Mouse (Mus musculus) midbrain, postnatal 0 days (tissue): ENCODE data around the gene Ccdc158. TPM values are rescaled to one million over a fixed set of nuclear protein-coding genes. Genes with fewer than 3 reads are reported as not detected.

Source experiments
- ATAC-seq: fragments of 200-750 bp; cut with Nextera tagmentation; 2 replicates; pipeline ENCODE4 v1.8.0; 2017; ENCODE audit warnings: moderate number of reproducible peaks, mild to moderate bottlenecking, moderate TSS enrichment, moderate library complexity; ENCODE audit not compliant: low FRiP score
- DNase-seq: peaks from one replicate; pipeline ENCODE4 v3.0.0-alpha.2; 2015; ENCODE audit warnings: low spot score
- H3K27ac ChIP-seq: fragments of 300-500 bp; sonication (generic); 2 replicates; pipeline ENCODE4 v1.5.1; 2014; ENCODE audit warnings: low read depth, mild to moderate bottlenecking, low read length, mixed read lengths
- H3K27me3 ChIP-seq: fragments of 300-500 bp; sonication (generic); 2 replicates; pipeline ENCODE4 v1.6.1; 2014; ENCODE audit warnings: low read length, control low read depth, mixed read lengths; ENCODE audit not compliant: insufficient read depth
- H3K36me3 ChIP-seq: fragments of 300-500 bp; sonication (generic); 2 replicates; pipeline ENCODE4 v1.6.1; 2014; ENCODE audit warnings: low read length, control low read depth, mixed read lengths; ENCODE audit not compliant: insufficient read depth
- H3K4me1 ChIP-seq: fragments of 300-500 bp; sonication (generic); 2 replicates; pipeline ENCODE4 v1.6.1; 2014; ENCODE audit warnings: mild to moderate bottlenecking, control low read depth, antibody characterized with exemption, low read length, mixed read lengths; ENCODE audit not compliant: insufficient read depth
- H3K4me2 ChIP-seq: fragments of 300-500 bp; sonication (generic); 2 replicates; pipeline ENCODE4 v1.6.1; 2014; ENCODE audit warnings: low read depth, mild to moderate bottlenecking, low read length, mixed read lengths; ENCODE audit not compliant: poor library complexity, severe bottlenecking
- H3K4me3 ChIP-seq: fragments of 300-500 bp; sonication (generic); 2 replicates; pipeline ENCODE4 v1.5.1; 2014; ENCODE audit warnings: low read depth, mild to moderate bottlenecking, low read length, moderate library complexity
- H3K9ac ChIP-seq: fragments of 300-500 bp; sonication (generic); replicated peaks from 2 replicates; pipeline ENCODE4 v1.6.1; 2014; ENCODE audit warnings: mild to moderate bottlenecking, low read length, moderate library complexity, mixed read lengths; ENCODE audit not compliant: poor library complexity, severe bottlenecking
- H3K9me3 ChIP-seq: fragments of 300-500 bp; sonication (generic); 2 replicates; pipeline ENCODE4 v1.6.1; 2016; ENCODE audit warnings: low read length, control low read depth
- CTCF ChIP-seq: IDR thresholded peaks from 2 replicates; pipeline ENCODE4 v1.5.1; 2016; ENCODE audit warnings: antibody characterized with exemption, mild to moderate bottlenecking
- WGBS: fragments of 180-500 bp; shearing (Covaris S2); extraction: QIAGEN DNeasy Blood & Tissue Kit; methylation state at CpG from one replicate; pipeline ENCODE4 v1.1.7; 2014; 5-methylcytosine and 5-hydroxymethylcytosine counted together
- polyA plus RNA-seq: library from polyadenylated mRNA; unstranded; fragments of >200 nt; fragmentation: Nextera tagmentation; extraction: Ambion mirVana; gene quantifications from 2 replicates; pipeline ENCODE4 v1.2.1, GENCODE M21; 2015
- total RNA-seq: library from RNA; depleted of rRNA; stranded (reverse); fragments of >200 nt; gene quantifications from 2 replicates; pipeline ENCODE4 v1.2.3, GENCODE M21; 2014; rRNA removed

The Ccdc158 gene
- total RNA-seq (0.44 and 0.66 TPM in 2 replicates), polyA plus RNA-seq (0.23 and 0.52 TPM in 2 replicates)

GRCm38 (mm10) chr5:92674859-92675573, at the start of gene Ccdc158:
Ccdc158 (minus strand) TSS chr5:92675271.
- ATAC-seq (peak; percentile 90), DNase-seq (peak; percentile 91)
- Histone ChIP-seq H3K4me2 (peak within 1 kb of the TSS; percentile 84), H3K9me3 (no peaks in the 10 kb centered on the region), H3K36me3 (no peaks in the 10 kb centered on the region), H3K27ac (no peak within 1 kb of the TSS), H3K4me1 (no peaks in the 10 kb centered on the region), H3K4me3 (peak within 1 kb of the TSS; percentile 46), H3K9ac (peak within 1 kb of the TSS; percentile 30; the same call in 1 of the 2 replicates), H3K27me3 (no peaks in the 10 kb centered on the region)
- no peak for TF ChIP-seq CTCF
- 13% methylated on average over 47 of the region's 55 CpGs for WGBS

- Histone ChIP-seq H3K27ac (no peak overlapping the region), H3K27me3 (no peaks in the 10 kb centered on the region), H3K9me3 (no peaks in the 10 kb centered on the region), H3K4me1 (no peaks in the 10 kb centered on the region), H3K4me2 (no peak overlapping the region), H3K9ac (no peak overlapping the region), H3K4me3 (no peak overlapping the region), H3K36me3 (no peaks in the 10 kb centered on the region)
- no peak for TF ChIP-seq CTCF
- 91% methylated on average over 8 of the region's 8 CpGs for WGBS
- DNase-seq: no peak
- no peak for ATAC-seq
Measured at GRCm38 (mm10) chr5:92721610-92722009, 46.5 kb upstream of the Ccdc158 start.

- ATAC-seq (no peak), DNase-seq (no peak)
- H3K4me3 ChIP-seq: no peak overlapping the region
- no peaks in the 10 kb centered on the region for H3K9me3 ChIP-seq
- TF ChIP-seq CTCF: no peak
- H3K9ac ChIP-seq: no peak overlapping the region
- no peak overlapping the region for H3K4me2 ChIP-seq
- no peaks in the 10 kb centered on the region for H3K27me3 ChIP-seq
- WGBS: 86% methylated on average over 3 of the region's 3 CpGs
- no peaks in the 10 kb centered on the region for H3K36me3 ChIP-seq
- no peak overlapping the region for H3K27ac ChIP-seq
- H3K4me1 ChIP-seq: no peaks in the 10 kb centered on the region
Measured at GRCm38 (mm10) chr5:92718856-92719255, 43.8 kb upstream of the Ccdc158 start.

GRCm38 (mm10) chr5:92717666-92718360, 42.7 kb upstream of the Ccdc158 start:
- Histone ChIP-seq H3K27me3 (no peaks in the 10 kb centered on the region), H3K9ac (no peak overlapping the region), H3K4me3 (no peak overlapping the region), H3K9me3 (no peaks in the 10 kb centered on the region), H3K27ac (no peak overlapping the region), H3K4me2 (no peak overlapping the region), H3K4me1 (no peaks in the 10 kb centered on the region), H3K36me3 (no peaks in the 10 kb centered on the region)
- no peak for ATAC-seq
- DNase-seq: no peak
- TF ChIP-seq CTCF: no peak
- WGBS: 80% methylated on average over 3 of the region's 3 CpGs

- Histone ChIP-seq H3K27me3 (no peaks in the 10 kb centered on the region), H3K9me3 (no peaks in the 10 kb centered on the region), H3K9ac (no peak overlapping the region), H3K36me3 (no peaks in the 10 kb centered on the region), H3K4me3 (no peak overlapping the region), H3K4me2 (no peak overlapping the region), H3K4me1 (no peaks in the 10 kb centered on the region), H3K27ac (no peak overlapping the region)
- ATAC-seq (no peak), DNase-seq (no peak)
- TF ChIP-seq CTCF: no peak
- WGBS: 75% methylated on average over 2 of the region's 2 CpGs
Measured at GRCm38 (mm10) chr5:92715890-92716289, 40.8 kb upstream of the Ccdc158 start.

- H3K9me3 ChIP-seq: no peaks in the 10 kb centered on the region
- ATAC-seq (no peak), DNase-seq (no peak)
- H3K27me3 ChIP-seq: no peaks in the 10 kb centered on the region
- WGBS: 48% methylated on average over 11 of the region's 11 CpGs
- H3K9ac ChIP-seq: no peak overlapping the region
- H3K4me3 ChIP-seq: no peak overlapping the region
- H3K36me3 ChIP-seq: no peaks in the 10 kb centered on the region
- H3K4me1 ChIP-seq: no peaks in the 10 kb centered on the region
- no peak for TF ChIP-seq CTCF
- no peak overlapping the region for H3K27ac ChIP-seq
- no peak overlapping the region for H3K4me2 ChIP-seq
Measured at GRCm38 (mm10) chr5:92715319-92715718, 40.2 kb upstream of the Ccdc158 start.
